Mouse (Mus musculus) frontal cortex, postnatal 10 days (tissue): ENCODE results near the gene Cstf2t.
A peak's percentile ranks its signal among the peaks of the same experiment; 100 is the strongest.

Experiments used
- DNase-seq, 2 experiments: peaks; one replicate each; pipeline ENCODE4 v3.0.0; 2022; ENCODE audit warnings: low spot score in 2 of 2, mixed read lengths in 1 of 2

Cstf2t gene

DNA sequence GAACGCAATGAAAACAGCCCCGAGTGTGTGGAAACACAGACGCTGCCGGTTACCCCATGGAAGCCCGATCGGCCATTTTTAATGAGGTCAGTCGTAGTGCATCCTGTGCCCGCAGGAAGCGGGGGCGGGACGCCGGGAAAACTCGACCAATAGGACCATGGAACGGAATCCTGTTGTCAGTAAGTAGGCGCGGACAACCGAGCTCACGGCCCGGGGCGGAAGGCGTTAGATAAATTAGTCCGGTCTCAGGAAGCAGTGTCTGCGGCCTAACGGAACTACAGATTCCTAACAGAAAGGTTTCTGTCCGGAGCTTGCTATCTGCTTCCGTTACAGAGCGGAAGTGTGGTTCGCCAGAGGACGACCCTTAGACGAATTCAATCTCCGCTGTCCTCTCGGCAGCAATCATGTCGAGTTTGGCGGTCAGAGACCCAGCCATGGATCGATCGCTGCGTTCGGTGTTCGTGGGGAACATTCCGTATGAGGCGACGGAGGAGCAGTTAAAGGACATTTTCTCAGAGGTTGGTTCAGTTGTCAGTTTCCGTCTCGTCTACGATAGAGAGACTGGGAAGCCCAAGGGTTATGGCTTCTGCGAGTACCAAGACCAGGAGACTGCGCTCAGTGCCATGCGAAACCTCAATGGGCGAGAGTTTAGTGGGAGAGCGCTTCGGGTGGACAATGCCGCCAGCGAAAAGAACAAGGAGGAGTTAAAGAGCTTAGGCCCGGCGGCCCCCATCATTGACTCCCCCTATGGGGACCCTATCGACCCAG is at the start of gene Cstf2t:
Cstf2t (plus strand) TSS at position 176 of the 768 bp plus-strand sequence.
- peak; percentile 99 to 100 for DNase-seq

DNA sequence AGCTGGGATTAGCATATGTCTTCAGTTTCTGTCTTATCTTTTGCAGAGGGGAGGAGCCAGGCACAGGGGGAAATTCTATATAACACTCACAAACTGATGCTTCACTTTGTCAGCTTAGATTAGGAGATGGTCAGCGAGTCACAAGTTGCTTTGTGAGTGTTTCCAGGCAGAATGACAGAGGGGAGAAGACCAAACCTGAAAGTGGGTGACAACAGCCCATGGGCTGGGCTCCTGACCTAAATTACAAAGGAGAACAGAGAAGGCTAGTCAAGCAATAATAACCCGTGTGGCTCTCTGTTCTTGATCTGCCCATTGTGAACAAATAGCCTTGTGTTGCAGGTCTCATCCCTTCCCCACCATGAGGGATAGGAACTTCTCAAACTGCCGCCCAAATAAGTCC is 43.7 kb upstream of the Cstf2t start:
- DNase-seq = no peak

DNA sequence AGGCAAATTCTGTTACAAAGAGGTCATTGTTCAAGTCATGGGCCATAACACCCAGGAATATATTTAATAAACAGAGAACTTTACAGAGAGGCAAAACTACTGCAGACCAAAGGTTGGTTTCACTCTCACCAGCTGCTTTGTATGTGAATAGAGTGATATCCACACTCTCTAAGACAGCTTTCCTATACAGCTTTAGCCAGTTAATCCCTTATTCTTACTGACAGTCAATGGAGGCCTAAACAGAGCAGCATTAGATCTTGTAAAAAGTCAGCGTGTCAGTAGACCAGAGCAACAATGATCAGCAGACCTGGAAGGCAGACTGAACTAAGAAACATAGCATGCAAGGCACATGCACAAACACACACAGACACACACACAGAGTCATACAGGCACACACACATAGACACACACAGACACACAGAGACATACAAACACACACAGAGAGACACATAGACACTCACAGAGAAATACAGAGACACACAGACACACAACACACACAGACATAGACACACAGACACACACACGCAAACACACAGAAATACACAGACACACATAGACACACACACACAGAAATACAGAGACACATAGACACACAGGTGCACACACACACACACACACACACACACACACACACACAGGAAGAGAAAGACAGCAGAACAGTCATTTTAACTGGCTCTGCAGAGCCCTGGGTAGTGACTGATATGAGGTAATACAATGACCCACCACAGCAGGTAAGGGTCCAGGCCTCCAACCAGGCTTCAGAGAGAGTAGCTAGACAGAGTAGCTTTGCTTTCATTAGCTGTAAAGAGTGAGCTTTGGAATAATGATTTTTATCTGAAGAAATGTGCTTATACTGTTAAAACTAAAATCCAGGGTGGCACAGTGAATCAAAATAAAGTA is 41.4 kb upstream of the Cstf2t start:
- no peak for DNase-seq

DNA sequence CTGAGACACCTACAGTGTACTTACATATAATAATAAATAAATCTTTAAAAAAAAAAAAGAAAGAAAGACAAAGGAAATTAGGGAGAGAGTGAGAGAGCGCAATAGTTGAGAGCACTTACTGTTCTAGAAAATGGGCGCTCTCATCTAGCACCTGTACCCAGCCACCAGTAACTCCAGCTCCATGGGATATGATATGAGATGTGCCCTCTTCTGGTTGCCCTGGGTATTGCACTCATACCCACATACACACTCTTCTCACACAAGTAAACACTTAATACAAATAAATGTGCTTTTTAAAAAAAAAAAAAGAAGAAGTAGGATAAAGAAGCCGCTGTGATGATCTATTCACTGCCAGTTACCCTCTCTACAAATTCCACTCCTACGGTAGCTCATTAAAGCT is 36.0 kb upstream of the Cstf2t start:
- no peak for DNase-seq

- DNase-seq = no peak
Observed at GRCm38 (mm10) chr19:31064740-31065139, 17.9 kb upstream of the Cstf2t start.

DNA sequence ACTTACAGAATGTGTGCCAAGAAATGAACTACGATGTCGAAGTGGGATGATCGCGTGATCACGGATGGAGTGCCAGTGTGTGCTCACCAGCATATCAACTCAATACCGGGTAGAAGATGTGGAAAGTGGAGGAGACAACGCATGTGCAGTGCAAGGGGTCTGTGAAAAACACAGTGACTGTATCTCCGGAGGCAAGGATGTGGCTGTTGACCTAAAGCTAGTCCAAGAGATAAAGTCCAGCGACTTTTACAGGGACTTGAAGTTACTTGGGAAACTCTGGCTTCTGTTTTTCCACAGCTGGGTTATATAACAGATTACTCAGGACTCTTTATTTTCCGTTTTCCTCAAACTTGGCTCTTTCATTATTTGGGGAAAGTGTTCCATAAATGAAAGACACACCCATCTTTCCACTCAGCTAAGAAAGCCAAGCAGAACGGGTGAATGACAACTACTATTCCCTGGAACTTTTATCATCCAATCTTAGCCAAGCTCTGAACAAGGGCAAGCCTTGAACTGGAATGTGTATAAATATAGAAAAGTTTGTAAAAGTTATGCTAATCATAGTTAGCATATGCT is 17.3 kb upstream of the Cstf2t start:
- DNase-seq = no peak

DNA sequence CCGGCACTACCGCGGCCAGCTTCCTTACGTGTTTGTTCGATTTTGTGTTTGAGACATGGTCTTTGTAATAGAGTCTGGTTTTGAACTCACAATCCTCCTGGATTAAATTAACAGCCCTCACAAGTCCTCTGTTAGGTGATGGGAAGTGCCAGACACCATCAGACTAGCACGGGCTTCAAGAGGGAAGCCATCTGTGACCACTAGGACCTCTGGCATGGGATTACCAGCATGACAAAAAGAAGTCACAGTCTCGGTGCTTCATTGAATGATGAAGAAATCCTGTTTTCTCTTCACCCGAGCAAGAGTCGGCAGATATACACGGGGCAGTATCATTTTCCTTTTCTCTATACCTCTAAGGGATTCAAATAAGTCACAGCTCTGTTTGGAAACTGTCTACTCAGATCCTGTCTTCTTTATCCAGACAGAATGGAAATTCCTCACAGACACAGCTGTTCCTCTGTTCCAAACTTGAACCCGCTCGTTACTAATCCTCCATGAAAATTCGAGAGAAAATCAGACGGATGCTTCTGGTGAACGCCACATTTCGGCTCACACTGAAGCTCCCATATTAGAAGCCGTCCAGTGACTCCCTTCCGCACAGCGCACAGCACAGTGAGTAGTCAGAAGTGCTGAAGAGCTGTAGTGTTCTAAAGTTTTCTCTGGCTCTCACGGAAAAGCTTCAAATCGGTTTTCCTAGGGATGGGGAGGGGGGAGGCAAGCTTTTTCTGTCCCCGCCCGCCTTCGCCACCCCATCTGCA is 8.5 kb upstream of the Cstf2t start:
- no peak for DNase-seq

DNA sequence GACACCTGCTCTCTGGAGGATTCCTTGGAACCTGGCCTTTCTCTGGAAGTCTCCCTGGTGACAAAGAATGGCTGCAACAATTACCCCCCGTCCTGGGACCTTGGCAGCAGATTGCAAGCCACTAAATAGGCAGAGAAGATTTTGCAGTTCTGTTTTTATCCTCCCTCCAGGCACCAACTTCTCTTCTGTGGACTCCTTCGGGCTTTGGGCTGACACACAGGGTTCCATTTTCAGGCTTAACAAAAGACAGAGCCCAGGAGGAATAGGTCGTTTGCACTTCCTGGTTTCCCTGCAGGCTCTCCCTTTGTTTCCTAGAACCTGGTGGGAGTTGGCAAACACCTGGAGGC is 7.9 kb upstream of the Cstf2t start:
- DNase-seq = no peak

GRCm38 (mm10) chr19:31076106-31076505 is 6.5 kb upstream of the Cstf2t start:
- DNase-seq = no peak

GRCm38 (mm10) chr19:31078241-31078640 is 4.4 kb upstream of the Cstf2t start:
- no peak for DNase-seq

DNA sequence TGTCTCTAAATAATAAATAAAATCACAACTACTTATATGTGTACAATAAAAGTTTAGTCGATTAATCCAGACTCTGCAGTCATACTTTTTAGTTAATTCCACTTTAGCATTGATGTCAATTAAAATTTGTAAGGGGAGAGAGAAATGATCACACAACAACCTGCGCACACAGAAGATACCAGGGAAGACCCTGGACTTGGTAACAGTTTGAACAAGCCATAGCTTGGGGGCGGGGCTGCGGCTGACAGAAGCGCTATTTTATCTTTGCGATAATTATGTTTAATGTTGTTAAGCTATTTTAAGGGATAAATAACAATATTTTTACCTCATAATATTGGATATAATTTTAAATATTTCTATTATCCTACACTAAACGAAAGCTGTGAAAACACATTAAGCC is 411 bp upstream of the Cstf2t start:
- no peak for DNase-seq

- peak in 1 of 2 experiments; percentile 12 for DNase-seq
Observed at GRCm38 (mm10) chr19:31083761-31084160, 1.1 kb downstream of the Cstf2t start.

- DNase-seq = no peak
Observed at GRCm38 (mm10) chr19:31097857-31098256, 15.2 kb downstream of the Cstf2t start.

DNA sequence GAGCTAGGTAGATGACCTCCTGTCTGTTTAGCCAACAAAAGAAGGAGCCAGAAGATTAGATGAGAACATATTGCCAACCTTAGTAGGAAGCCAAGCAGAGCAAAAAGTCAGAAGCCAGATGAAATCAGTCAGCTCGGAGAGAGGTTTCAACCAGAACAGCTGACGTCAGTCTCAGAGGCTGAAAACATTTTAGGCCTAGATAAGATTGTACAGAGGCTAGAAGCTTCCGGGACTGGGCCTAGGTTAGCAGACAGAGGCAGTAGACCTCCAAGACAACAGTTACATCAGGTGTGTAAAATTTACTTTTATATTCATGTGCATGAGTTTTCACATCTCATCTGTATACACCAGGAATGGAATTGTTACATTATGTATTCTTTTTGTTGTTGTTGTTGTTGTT is 16.7 kb downstream of the Cstf2t start:
- no peak for DNase-seq

GRCm38 (mm10) chr19:31104764-31105163 is 22.1 kb downstream of the Cstf2t start:
- DNase-seq = no peak

DNA sequence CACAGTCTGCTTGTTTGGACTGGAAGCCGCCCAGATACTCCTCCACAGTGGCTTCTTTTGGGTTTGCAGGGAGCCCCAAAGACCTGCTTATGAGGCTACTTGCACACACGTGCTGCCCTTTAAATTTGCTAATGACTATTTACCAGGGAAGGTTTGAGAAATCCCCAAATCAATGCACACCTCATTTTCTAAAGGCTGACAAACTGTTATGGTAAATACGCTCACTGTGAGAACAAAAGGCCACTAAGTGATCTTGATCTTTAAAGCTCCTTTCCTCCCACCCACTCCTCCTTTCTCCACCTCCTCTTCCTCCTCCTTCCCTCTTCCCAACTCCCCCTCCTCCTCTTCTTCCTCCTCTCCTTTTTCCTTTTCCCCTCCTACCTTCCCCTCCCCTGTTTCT is 23.4 kb downstream of the Cstf2t start:
- no peak for DNase-seq

DNA sequence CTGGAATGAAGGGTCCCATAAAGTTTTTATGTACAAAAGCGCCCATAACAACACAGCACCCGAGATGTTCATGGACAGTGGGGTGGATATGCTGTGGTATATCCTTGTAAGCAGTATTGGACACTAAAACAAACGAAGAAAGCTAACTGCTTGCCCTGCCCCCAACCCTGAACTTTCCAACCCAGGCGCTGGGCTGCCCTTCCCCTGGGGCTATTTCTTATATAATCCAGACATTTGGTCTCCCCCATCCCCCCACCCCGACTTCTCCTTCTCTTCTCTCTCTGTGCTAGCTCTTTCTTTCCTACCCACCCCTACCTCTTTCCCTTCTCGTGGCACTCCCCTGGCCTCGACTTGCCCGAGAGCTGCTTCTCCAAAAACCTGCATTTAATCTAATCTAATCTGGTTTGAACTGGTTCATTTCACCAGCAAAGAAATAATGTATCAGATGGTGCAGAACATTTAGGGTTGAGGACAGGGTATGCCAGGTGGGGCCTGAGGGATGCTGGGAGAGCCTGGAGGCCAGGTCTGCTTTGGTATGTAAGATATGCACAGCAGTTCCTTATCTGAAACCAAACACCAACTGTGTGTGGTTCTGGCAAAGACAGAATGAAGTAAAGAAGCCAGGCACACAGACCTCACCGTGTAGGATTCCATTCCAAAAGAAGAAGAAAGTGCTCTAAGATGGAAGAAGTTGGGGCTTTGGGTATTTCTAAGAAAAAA is 24.4 kb downstream of the Cstf2t start:
- DNase-seq = no peak

DNA sequence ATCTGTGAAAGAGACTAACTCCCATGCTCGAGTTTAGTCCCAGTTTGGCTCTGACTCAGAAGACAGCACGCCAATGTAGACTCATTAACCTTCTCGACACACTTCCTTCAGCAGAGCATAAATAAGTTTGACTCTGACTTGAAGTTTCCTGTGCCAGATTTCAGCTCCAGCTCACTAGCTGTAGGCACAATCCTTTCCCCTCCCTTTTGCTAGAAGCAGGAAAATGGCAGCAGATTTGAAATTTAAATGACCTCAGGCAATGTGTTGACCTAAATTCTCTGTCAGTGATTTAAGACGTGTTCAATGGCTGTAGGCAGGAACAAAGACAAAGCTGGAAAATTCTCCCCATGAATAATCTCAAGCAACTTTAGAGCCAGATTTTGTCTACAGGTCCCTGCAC is 32.1 kb downstream of the Cstf2t start:
- DNase-seq = peak in 1 of 2 experiments; percentile 10

DNA sequence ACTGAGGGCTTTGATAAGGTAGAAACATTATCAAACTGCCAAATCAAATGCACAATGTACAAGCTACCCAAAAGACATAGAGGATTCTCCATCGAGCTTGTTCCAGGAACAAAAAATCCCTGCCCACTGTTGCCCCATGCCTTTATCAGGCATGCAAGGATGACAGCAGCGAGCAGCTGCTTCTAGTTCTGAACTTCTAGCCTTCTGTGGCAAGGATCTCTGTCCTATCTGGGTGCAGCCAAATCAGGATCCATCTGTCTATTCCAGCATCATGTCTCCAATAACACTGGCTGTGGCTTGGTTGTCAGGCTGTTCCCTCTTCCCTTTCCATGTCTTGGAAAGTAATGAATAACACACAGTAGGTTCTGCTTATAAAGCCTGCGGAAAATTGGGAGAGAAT is 42.0 kb downstream of the Cstf2t start:
- no peak for DNase-seq

- DNase-seq = no peak
Observed at GRCm38 (mm10) chr19:31132614-31133013, 50.0 kb downstream of the Cstf2t start.

- DNase-seq = no peak
Observed at GRCm38 (mm10) chr19:31136316-31136715, 53.7 kb downstream of the Cstf2t start.
